Mouse (Mus musculus) megakaryocyte progenitor cell, adult 5-6 weeks (primary cell): ENCODE results near the gene Shank2. TPM values are rescaled to one million over a fixed set of nuclear protein-coding genes. Genes with fewer than 3 reads are reported as not detected.

ENCODE experiments used
- ATAC-seq: replicated peaks from 2 replicates; pipeline ENCODE4 v1.8.0; 2016; ENCODE audit warnings: mild to moderate bottlenecking, moderate TSS enrichment, inconsistent platforms; ENCODE audit not compliant: poor library complexity
- total RNA-seq, 2 experiments: library from RNA; stranded (forward) in 1 of 2; stranded (reverse) in 1 of 2; fragments of 157-497, 149-512 nt in 1 of 2; fragments of 200-1000 nt in 1 of 2; gene quantifications; 2 replicates each; pipeline versions ENCODE4 v1.2.3 to v1.2.4; 2015 to 2017

Gene Shank2
- total RNA-seq, 2 experiments from 2014 or later = not detected

GRCm38 (mm10) chr7:144210526-144210925 is 208.8 kb downstream of the Shank2 start:
- no peak for ATAC-seq

- ATAC-seq = no peak
Measured at GRCm38 (mm10) chr7:144212694-144213093, 211.0 kb downstream of the Shank2 start.

GRCm38 (mm10) chr7:144217192-144217591 is 215.5 kb downstream of the Shank2 start:
- ATAC-seq = peak; percentile 81

DNA sequence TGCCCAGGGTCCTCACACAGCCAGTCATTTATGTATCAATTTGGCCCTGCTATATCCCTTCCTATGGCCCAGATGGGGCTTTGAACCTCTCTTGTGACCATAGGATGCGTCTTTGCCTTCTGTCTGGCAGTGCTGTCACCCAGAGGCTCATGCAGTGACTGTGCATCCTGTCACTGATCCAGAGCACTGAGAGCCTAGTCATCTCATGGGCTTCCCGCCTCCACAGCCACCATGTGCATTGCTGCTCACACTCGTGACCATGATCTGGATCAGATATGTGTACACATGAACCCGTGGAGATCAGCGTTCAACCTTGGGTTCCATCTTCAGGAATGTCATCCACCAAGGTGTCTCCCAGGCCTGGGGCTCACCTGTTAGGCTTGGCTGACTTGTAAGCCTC is 227.0 kb downstream of the Shank2 start:
- ATAC-seq = no peak

GRCm38 (mm10) chr7:144229421-144229820 is 227.7 kb downstream of the Shank2 start:
- ATAC-seq = no peak

GRCm38 (mm10) chr7:144232132-144232706 is 230.5 kb downstream of the Shank2 start:
- no peak for ATAC-seq

DNA sequence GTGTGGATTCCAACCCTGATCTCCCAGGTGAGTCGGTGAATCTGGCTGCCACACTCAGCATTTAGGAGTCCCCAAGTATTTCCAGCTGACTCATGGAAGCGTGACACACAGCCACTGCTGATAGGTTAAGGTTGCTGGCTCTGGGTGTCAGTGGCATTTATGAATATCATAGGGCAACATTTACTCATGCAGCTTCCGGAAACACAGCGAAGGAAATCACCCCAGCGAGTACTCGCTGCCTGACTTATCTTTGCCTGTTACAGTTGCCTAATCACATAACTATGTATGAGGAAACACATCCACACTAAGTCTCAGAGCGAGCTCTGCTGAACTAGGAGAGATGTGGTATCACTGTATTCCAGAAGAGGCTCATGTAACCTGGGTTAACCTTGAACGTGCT is 231.8 kb downstream of the Shank2 start:
- no peak for ATAC-seq

DNA sequence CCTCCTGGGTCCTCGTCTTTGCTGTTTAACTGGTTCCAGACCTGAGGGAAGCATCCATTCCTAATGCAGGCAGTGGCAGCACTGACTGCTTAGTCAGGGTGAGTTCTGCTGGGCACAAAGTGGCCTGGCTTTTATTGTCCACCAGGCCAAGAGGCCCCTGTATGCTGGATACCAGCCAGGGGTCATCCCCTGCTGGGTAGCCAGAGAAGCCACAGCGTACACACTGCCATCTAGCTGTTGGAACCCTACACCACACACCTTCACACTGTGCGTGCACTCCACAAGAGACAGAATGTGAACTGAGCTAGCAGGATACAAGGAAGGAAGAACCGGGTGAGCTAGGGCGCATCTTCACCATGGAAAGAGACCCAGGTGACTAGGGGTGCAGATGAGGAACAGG is 233.1 kb downstream of the Shank2 start:
- ATAC-seq = no peak

GRCm38 (mm10) chr7:144235523-144235922 is 233.8 kb downstream of the Shank2 start:
- ATAC-seq = no peak

GRCm38 (mm10) chr7:144236802-144237201 is 235.1 kb downstream of the Shank2 start:
- no peak for ATAC-seq

- ATAC-seq = no peak
Measured at GRCm38 (mm10) chr7:144238409-144238808, 236.7 kb downstream of the Shank2 start.

DNA sequence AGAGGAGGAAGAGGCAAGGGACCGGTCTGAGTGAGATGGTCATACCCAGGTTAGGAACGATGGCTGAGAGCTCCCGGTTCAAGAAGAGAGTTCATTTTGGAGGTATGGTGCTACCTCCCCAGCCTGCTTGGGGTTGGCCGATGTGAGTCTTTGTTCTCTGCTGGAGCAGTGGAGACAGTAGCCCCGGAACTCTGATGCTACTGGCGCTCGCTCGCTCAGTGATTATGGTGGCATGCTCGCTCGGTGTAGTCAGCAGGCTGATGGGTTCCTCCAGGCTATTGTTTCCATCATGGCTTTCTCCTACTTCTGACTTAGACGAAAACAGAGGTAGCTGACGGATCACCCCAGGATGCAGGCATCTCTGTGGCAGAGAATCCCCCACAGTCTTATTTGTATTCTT is 237.3 kb downstream of the Shank2 start:
- ATAC-seq = no peak

DNA sequence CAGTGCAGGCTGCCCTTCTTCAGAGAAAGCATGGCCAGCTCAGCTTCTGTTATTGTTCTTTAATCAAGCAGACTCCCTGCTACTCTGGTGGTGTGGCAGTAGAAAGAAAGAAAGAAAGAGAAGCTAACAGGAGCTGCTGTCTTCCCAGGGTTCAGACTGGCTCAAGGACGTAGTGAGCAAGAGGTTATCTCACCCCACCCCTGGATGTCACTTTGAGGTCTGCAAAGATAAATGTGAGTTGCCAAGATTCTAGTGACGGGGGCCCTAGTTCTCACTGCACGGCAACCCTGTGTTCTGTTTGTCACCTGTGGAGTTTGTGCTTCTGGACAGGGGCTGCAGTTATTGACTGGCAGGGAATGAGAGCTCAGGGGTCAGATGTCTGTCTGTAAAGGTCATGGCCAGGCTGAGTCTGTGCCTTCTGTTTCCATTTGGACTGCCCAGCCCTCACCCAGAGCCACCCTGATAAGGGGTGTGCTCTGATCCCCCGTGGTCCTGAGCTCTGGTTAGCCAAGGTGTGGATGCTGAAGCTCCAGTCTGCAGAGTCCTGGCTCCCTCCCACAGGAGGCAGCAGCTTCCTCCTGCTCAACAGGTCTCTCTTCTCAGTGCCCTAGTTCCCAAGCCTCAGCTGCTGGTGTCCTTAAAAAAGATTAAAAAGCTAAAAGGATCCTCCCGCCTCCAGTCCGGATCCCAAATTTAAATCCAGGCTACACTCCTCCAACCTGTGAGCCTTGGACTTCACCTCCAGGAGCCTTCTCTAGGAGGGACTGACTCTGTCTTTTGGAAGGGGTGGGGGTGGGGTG is 238.0 kb downstream of the Shank2 start:
- no peak for ATAC-seq

DNA sequence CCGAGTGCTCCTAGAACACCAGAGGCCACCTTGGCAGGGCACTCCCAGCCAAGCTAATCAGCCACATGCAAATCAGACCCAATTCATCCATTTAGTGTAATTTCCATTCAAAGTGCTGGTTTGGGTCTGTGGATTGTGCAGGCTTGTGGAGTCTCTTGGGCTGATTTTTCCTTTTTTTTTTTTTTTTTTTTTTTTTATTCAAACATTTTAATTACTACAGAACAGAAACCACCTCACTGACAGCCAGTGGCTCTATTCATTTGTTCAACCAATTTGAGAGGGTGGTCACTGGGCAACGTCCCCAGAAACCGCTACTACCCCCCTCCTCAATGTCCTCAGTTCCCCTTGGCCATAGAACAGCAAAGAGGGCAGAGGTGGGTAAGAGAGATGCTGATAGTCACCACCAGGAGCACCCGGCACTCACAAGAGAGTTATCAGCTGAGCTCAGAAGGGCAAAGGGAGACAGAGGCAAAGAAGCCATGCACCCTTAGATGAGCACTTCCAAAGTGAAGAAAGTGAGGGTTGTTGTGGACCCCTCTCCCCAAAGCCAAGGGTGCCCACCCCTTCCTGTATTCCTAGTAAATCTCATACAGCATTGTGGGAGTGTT is 239.1 kb downstream of the Shank2 start:
- ATAC-seq = no peak

- ATAC-seq = no peak
Measured at GRCm38 (mm10) chr7:144244203-144244602, 242.5 kb downstream of the Shank2 start.

GRCm38 (mm10) chr7:144246271-144246670 is 244.5 kb downstream of the Shank2 start:
- ATAC-seq = no peak

- no peak for ATAC-seq
Measured at GRCm38 (mm10) chr7:144248686-144249422, 247.1 kb downstream of the Shank2 start.

- no peak for ATAC-seq
Measured at GRCm38 (mm10) chr7:144250791-144251190, 249.1 kb downstream of the Shank2 start.

- ATAC-seq = no peak
Measured at GRCm38 (mm10) chr7:144251250-144251649, 249.5 kb downstream of the Shank2 start.

- no peak for ATAC-seq
Measured at GRCm38 (mm10) chr7:144254674-144255246, 253.0 kb downstream of the Shank2 start.

- no peak for ATAC-seq
Measured at GRCm38 (mm10) chr7:144257821-144258220, 256.1 kb downstream of the Shank2 start.
